Mouse (Mus musculus): ENCODE measurements at regions not wholly inside any gene's neighbourhood (a gene's known extent, or its start where the extent isn't known, plus 50 kb on each side); places are given as distances from the start of the nearest gene placed in this dataset.

GRCm38 (mm10) chr19:26340155-26340554 lies 264.7 kb upstream of the Smarca2 start:
- Histone ChIP-seq H3K36me3 (ENCODE audit: control insufficient read depth, insufficient read depth) (no peaks in the 10 kb centered on the region), H3K9me3 (replicated peaks; ENCODE audit: control insufficient read depth, low read length) (no peaks in the 10 kb centered on the region), H3K27me3 (ENCODE audit: control insufficient read depth, insufficient read depth, low read depth, low read length) (no peaks in the 10 kb centered on the region), H3K4me3 (ENCODE audit: low read depth, low read length) (no peak overlapping the region), H3K4me1 (ENCODE audit: control insufficient read depth, low read depth, low read length) (no peaks in the 10 kb centered on the region), H3K9ac (ENCODE audit: low read depth, low read length) (no peak overlapping the region), H3K4me2 (ENCODE audit: low read depth, low read length) (no peak overlapping the region), H3K27ac (ENCODE audit: low read length) (no peak overlapping the region)
- no peak for ATAC-seq (ENCODE audit: low read depth)
- 48% methylated on average over 3 of the region's 3 CpGs for WGBS (ENCODE audit: insufficient replicate concordance)

GRCm38 (mm10) chr19:26355054-26355453 lies 249.8 kb upstream of the Smarca2 start:
- 57% methylated on average over 7 of the region's 7 CpGs for WGBS (ENCODE audit: insufficient replicate concordance)
- Histone ChIP-seq H3K4me1 (ENCODE audit: control insufficient read depth, low read depth, low read length) (no peaks in the 10 kb centered on the region), H3K27ac (ENCODE audit: low read length) (no peak overlapping the region)

GRCm38 (mm10) chr19:26383961-26384381 lies 220.9 kb upstream of the Smarca2 start:
- no peak overlapping the region for H3K4me3 ChIP-seq (ENCODE audit: low read depth, low read length)
- no peak overlapping the region for H3K9ac ChIP-seq (ENCODE audit: low read depth, low read length)
- no peak overlapping the region for H3K27ac ChIP-seq (ENCODE audit: low read length)
- WGBS (ENCODE audit: insufficient replicate concordance): 70% methylated on average over 4 of the region's 4 CpGs
- ATAC-seq (ENCODE audit: low read depth): no peak
- H3K4me2 ChIP-seq (ENCODE audit: low read depth, low read length): no peak overlapping the region
- no peaks in the 10 kb centered on the region for H3K36me3 ChIP-seq (ENCODE audit: control insufficient read depth, insufficient read depth)
- H3K9me3 ChIP-seq (replicated peaks; ENCODE audit: control insufficient read depth, low read length): no peaks in the 10 kb centered on the region
- H3K4me1 ChIP-seq (ENCODE audit: control insufficient read depth, low read depth, low read length): no peaks in the 10 kb centered on the region
- no peaks in the 10 kb centered on the region for H3K27me3 ChIP-seq (ENCODE audit: control insufficient read depth, insufficient read depth, low read depth, low read length)

More at GRCm38 (mm10) chr19:26355054-26355453, 249.8 kb upstream of the Smarca2 start:
- no peak overlapping the region for H3K4me2 ChIP-seq (ENCODE audit: low read depth, low read length)
- no peaks in the 10 kb centered on the region for H3K27me3 ChIP-seq (ENCODE audit: control insufficient read depth, insufficient read depth, low read depth, low read length)
- H3K4me3 ChIP-seq (ENCODE audit: low read depth, low read length): no peak overlapping the region
- no peaks in the 10 kb centered on the region for H3K36me3 ChIP-seq (ENCODE audit: control insufficient read depth, insufficient read depth)
- H3K9me3 ChIP-seq (replicated peaks; ENCODE audit: control insufficient read depth, low read length): no peaks in the 10 kb centered on the region
- no peak for ATAC-seq (ENCODE audit: low read depth)
- H3K9ac ChIP-seq (ENCODE audit: low read depth, low read length): no peak overlapping the region

- Histone ChIP-seq H3K9ac (ENCODE audit: low read depth, low read length) (no peak overlapping the region), H3K36me3 (ENCODE audit: control insufficient read depth, insufficient read depth) (no peaks in the 10 kb centered on the region), H3K4me3 (ENCODE audit: low read depth, low read length) (no peak overlapping the region), H3K27me3 (ENCODE audit: control insufficient read depth, insufficient read depth, low read depth, low read length) (no peaks in the 10 kb centered on the region), H3K9me3 (replicated peaks; ENCODE audit: control insufficient read depth, low read length) (no peaks in the 10 kb centered on the region), H3K4me2 (ENCODE audit: low read depth, low read length) (no peak overlapping the region), H3K4me1 (ENCODE audit: control insufficient read depth, low read depth, low read length) (no peaks in the 10 kb centered on the region), H3K27ac (ENCODE audit: low read length) (no peak overlapping the region)
- ATAC-seq (ENCODE audit: low read depth): no peak
These were observed 218.8 kb upstream of the Smarca2 start for GRCm38 (mm10) chr19:26386075-26386474.

DNA sequence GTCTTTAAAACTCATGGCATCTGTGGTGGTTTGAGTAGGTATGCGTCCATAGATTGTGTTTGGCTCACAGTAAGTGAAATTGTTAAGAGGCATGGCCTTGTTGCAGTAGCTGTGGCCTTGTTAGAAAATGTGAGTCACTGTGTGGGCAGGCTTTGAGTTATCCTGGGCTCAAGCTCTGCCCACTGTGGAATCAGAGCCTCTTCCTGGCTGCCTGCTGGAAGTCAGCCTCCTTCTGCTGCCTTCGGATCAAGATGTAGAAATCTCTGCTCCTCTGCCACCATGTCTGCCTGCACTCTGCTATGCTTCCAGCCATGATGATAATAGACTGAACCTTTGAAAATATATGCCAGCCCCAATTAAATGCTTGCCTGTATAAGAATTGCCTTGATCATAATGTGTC lies 192.2 kb upstream of the Smarca2 start:
- 44% methylated on average over 2 of the region's 2 CpGs for WGBS (ENCODE audit: insufficient replicate concordance)
- no peak for ATAC-seq (ENCODE audit: low read depth)
- no peak overlapping the region for H3K4me2 ChIP-seq (ENCODE audit: low read depth, low read length)

GRCm38 (mm10) chr19:26414476-26415024 lies 190.3 kb upstream of the Smarca2 start:
- Histone ChIP-seq H3K4me1 (ENCODE audit: control insufficient read depth, low read depth, low read length) (no peaks in the 10 kb centered on the region), H3K36me3 (ENCODE audit: control insufficient read depth, insufficient read depth) (no peaks in the 10 kb centered on the region), H3K27ac (ENCODE audit: low read length) (no peak overlapping the region), H3K27me3 (ENCODE audit: control insufficient read depth, insufficient read depth, low read depth, low read length) (no peaks in the 10 kb centered on the region), H3K9ac (ENCODE audit: low read depth, low read length) (no peak overlapping the region), H3K9me3 (replicated peaks; ENCODE audit: control insufficient read depth, low read length) (no peaks in the 10 kb centered on the region), H3K4me3 (ENCODE audit: low read depth, low read length) (no peak overlapping the region), H3K4me2 (ENCODE audit: low read depth, low read length) (no peak overlapping the region)
- ATAC-seq (ENCODE audit: low read depth): no peak
- 53% methylated on average over 6 of the region's 6 CpGs for WGBS (ENCODE audit: insufficient replicate concordance)

More for the DNA sequence above, 192.2 kb upstream of the Smarca2 start:
- H3K27me3 ChIP-seq (ENCODE audit: control insufficient read depth, insufficient read depth, low read depth, low read length): no peaks in the 10 kb centered on the region
- H3K4me1 ChIP-seq (ENCODE audit: control insufficient read depth, low read depth, low read length): no peaks in the 10 kb centered on the region
- no peaks in the 10 kb centered on the region for H3K36me3 ChIP-seq (ENCODE audit: control insufficient read depth, insufficient read depth)
- H3K4me3 ChIP-seq (ENCODE audit: low read depth, low read length): no peak overlapping the region
- H3K9ac ChIP-seq (ENCODE audit: low read depth, low read length): no peak overlapping the region
- no peaks in the 10 kb centered on the region for H3K9me3 ChIP-seq (replicated peaks; ENCODE audit: control insufficient read depth, low read length)
- no peak overlapping the region for H3K27ac ChIP-seq (ENCODE audit: low read length)

- no peak overlapping the region for H3K9ac ChIP-seq (ENCODE audit: low read depth, low read length)
- H3K27me3 ChIP-seq (ENCODE audit: control insufficient read depth, insufficient read depth, low read depth, low read length): no peaks in the 10 kb centered on the region
- H3K4me2 ChIP-seq (ENCODE audit: low read depth, low read length): no peak overlapping the region
- no peak overlapping the region for H3K4me3 ChIP-seq (ENCODE audit: low read depth, low read length)
- H3K4me1 ChIP-seq (ENCODE audit: control insufficient read depth, low read depth, low read length): no peaks in the 10 kb centered on the region
- no peaks in the 10 kb centered on the region for H3K36me3 ChIP-seq (ENCODE audit: control insufficient read depth, insufficient read depth)
- no peaks in the 10 kb centered on the region for H3K9me3 ChIP-seq (replicated peaks; ENCODE audit: control insufficient read depth, low read length)
- no peak for ATAC-seq (ENCODE audit: low read depth)
- no peak overlapping the region for H3K27ac ChIP-seq (ENCODE audit: low read length)
- 52% methylated on average over 2 of the region's 2 CpGs for WGBS (ENCODE audit: insufficient replicate concordance)
These were observed 185.1 kb upstream of the Smarca2 start for GRCm38 (mm10) chr19:26419781-26420180.

- Histone ChIP-seq H3K9me3 (replicated peaks; ENCODE audit: control insufficient read depth, low read length) (no peaks in the 10 kb centered on the region), H3K4me3 (ENCODE audit: low read depth, low read length) (no peak overlapping the region), H3K36me3 (ENCODE audit: control insufficient read depth, insufficient read depth) (no peaks in the 10 kb centered on the region), H3K9ac (ENCODE audit: low read depth, low read length) (no peak overlapping the region), H3K27ac (ENCODE audit: low read length) (no peak overlapping the region), H3K4me1 (ENCODE audit: control insufficient read depth, low read depth, low read length) (no peaks in the 10 kb centered on the region), H3K4me2 (ENCODE audit: low read depth, low read length) (no peak overlapping the region), H3K27me3 (ENCODE audit: control insufficient read depth, insufficient read depth, low read depth, low read length) (no peaks in the 10 kb centered on the region)
- no peak for ATAC-seq (ENCODE audit: low read depth)
- 31% methylated on average over 2 of the region's 2 CpGs for whole genome bisulfite sequencing (ENCODE audit: insufficient replicate concordance)
These were observed 165.7 kb upstream of the Smarca2 start for GRCm38 (mm10) chr19:26439163-26439562.

- 60% methylated on average over 4 of the region's 4 CpGs for WGBS (ENCODE audit: insufficient replicate concordance)
- no peak for ATAC-seq (ENCODE audit: low read depth)
- Histone ChIP-seq H3K4me3 (ENCODE audit: low read depth, low read length) (no peak overlapping the region), H3K36me3 (ENCODE audit: control insufficient read depth, insufficient read depth) (no peaks in the 10 kb centered on the region), H3K27ac (ENCODE audit: low read length) (no peak overlapping the region), H3K9me3 (replicated peaks; ENCODE audit: control insufficient read depth, low read length) (no peaks in the 10 kb centered on the region), H3K4me2 (ENCODE audit: low read depth, low read length) (no peak overlapping the region), H3K27me3 (ENCODE audit: control insufficient read depth, insufficient read depth, low read depth, low read length) (no peaks in the 10 kb centered on the region), H3K9ac (ENCODE audit: low read depth, low read length) (no peak overlapping the region), H3K4me1 (ENCODE audit: control insufficient read depth, low read depth, low read length) (no peaks in the 10 kb centered on the region)
These were observed 159.5 kb upstream of the Smarca2 start for GRCm38 (mm10) chr19:26445309-26445708.
